Mouse (Mus musculus) activated CD4-positive, CD25-positive, alpha-beta regulatory T cell, adult 4 months (primary cell): ENCODE data around the gene Lexm. TPM values are rescaled to one million over a fixed set of nuclear protein-coding genes. Genes with fewer than 3 reads are reported as not detected.
A peak's percentile ranks its signal among the peaks of the same experiment; 100 is the strongest.

ENCODE experiments used
- ATAC-seq: one replicate; pipeline ENCODE4 v1.8.0; 2017
- polyA plus RNA-seq, 2 experiments: library from polyadenylated mRNA; unstranded; fragments of 100-300 nt; shearing (Covaris generic); gene quantifications; one replicate each; pipeline ENCODE4 v1.2.1; 2017

The Lexm gene
- polyA plus RNA-seq, result not detected

DNA sequence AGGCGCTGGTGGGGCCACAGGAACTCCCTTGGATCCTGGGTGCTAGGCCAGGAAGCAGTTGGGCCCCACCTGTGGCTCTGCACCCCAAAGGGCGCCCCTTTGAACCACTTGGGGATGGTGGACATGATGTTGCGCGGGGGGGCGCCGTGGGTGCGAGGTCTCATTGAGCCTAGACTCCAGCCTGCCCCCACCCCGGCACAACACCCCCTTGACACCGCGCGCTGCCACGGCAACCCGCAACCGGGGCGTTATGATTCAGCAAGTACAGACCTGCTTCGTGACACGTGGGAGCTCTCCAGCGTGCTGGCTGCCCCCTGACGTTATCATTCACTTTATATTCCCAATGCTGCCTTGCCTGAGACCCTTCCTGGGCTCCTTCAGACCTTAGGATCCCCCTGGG is at the start of gene Lexm:
Lexm (minus strand) TSS at position 186 of the 400 bp plus-strand sequence.
- ATAC-seq, result no peak

DNA sequence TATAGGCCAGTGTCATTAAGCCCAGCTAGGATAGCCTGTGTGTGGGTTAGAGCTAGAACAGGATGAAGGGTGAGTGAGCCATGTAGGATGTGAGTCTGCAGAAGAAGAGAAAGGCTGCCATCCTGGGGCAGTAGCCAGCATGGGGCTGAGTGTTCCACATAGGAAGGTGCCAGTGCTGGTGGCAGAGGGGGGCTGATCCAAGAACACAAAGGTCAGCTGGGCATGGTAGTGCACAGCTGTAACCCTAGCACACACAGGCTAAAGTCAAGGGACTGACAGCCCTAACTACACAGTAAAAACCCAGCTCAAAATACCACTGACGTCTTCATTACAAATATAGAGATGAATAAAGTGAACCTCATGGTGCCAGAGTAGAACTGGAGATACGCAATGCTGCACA is 49.5 kb upstream of the Lexm start:
- no peak for ATAC-seq

DNA sequence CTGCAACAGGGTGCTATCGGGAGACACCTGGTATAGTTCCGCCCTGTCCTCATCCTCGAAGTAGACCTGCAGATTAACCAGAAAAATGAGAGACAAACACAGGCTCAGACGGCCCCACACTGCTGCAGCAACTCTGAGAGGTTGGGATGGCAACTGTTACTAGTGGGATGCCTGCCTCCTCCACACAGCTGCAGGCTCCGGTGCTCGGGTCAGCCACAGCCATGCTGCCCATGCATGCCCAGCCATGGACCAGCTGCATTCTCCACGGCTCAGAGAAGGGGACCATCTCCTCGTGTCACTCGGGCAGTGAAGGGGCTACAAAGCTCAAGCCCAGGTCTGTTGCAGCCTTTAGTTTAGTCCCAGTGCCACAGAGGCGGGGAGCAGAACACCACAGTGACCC is 48.6 kb upstream of the Lexm start:
- no peak for ATAC-seq

DNA sequence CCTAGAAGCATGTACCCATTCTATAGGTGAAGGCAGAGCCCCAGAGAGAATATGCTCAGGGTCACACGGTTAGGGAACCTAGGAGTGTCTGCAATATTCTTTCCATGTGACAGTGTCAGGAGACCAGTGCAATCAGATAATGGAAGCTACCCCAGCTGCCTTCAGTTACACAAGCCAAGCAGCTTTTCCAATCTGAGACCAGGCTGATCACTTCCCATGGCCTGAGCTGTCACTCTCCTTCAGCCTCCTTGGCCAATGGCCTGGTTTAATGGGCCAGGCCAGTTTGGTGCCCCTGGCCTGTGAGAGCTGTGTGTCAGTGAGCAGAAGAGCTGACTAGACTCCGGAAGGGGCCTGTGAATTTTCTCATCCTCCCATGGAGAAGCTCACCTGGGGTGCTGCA is 48.2 kb upstream of the Lexm start:
- no peak for ATAC-seq

DNA sequence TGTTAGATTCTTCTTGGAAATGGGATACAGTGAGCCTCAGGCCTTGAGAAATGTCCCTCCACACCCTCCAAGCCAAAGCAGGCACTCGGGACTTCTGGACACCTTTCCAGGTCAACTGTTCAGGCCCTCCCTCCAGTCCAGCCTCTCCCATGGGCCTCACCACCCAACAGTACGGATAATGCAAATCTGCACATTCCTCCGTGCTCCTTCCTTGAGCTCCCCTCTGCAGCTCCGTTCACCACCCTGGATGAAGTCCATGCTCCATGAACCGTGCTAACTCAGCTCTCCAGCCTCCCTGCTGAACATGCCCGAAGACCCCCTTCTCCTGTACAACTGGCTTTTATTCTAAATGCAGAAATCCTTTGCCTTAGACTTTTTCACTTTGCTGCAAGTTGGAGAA is 47.7 kb upstream of the Lexm start:
- no peak for ATAC-seq

DNA sequence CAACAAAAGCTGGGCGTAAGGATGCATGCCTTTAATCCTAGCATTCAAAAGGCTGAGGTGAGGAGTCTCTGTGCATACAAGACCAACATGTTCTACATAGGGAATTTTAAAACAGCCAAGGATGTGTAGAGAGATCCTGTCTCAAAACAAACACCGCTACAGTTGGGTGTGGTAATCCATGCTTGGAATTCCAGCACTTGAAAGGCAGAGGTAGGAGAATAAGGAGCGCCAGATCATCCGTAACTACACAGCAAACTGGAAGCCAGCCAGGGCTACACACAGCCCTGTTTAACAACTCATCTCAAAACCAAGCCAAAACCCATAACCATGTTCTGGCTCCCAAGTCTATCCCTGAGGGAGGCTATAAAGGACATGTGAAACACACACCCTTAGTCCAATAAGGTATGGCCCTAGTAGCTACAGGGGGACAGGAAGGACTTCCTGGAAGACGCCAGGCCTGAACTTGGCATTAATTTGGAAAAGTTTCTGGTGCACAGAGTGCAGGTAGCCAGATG is 47.0 kb upstream of the Lexm start:
- ATAC-seq, result no peak

DNA sequence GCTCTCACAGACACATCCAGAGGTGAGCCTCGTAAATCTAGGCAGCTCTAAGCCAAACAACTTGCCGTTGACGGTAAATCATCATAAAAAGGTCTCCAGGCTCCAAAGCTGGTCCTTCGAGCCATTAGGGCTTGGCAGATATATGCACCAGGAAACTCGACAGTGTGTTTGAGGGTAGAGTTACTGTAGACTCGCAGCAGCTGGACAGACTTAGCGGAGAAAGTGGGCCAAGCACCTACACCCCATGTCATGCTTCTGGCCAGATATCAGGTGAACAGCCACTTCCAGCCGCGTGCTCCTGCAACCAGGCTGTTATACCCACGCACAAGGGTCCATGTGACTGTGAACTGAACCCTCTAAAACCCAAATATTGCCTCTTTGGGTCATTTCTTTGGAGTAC is 38.6 kb upstream of the Lexm start:
- no peak for ATAC-seq

DNA sequence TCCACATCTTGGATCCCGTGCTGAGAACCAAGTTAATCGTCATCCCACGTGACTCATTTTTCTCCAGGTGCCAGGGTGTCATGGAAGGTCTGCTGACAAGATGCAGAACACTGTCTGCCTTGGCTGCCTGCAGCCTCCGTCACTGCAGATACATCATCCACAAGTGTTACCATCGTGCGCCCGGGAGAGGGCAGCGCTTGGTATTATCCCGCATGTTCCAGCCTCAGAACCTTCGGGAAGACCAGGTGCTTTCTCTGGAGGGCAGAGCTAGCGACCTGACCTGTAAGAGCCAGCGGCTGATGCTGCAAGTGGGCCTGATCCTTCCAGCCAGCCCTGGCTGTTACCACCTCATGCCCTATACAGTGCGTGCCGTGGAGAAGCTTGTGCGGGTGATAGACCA is 36.0 kb upstream of the Lexm start:
- ATAC-seq, result no peak

DNA sequence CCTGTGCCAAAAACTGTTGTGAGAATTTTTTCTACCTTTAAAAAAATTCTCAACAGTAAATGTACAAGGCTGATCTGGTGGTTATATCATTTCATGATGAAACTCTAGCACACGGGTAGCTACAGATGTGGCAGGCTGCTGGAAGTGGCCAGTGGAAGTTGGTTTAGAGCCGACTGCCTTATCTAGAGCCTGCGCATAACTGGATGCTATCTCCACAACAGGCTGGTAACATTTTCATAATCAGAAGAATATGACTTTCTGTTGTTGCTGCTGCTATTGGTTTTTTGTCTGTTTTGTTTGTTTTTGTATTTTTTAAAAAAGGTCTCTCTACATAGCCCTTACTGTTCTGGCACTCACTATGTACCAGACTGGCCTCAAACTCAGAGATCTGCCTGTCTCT is 35.5 kb upstream of the Lexm start:
- ATAC-seq, result no peak

DNA sequence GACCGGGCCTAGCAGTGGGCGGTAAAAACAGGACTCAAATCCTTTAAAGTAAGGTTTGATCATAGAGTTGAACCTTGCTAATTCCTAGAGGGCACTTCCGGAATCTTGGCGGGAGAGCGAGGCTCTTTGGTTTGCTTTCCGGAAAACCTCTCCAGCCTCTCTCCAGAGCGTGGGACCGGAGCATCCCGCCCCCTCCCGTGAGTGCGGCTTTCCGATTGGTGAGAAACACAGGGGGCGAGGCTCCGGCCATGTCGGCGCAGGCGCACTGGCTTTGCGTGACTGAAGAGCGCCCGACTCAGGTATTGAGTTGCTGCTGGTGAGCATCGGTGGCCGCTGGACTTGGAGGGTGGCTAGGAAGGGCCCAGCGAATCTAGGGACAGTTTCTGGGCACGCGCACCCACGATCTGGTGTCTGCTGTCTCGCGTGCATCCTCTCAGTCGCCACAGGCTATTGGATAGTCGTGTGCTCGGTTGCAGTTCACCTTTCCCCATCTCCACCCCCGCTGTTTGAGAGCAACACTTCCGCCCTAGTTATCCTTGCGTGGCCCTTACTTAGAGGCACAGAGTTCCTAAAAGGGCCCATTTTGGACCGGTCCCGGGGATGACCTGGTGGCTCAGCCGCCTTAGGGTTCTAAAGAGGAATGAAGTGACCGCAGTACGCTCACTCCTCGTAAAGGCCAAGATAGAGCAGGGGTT is 33.9 kb upstream of the Lexm start, which contains the start of gene Pars2:
Pars2 (plus strand) TSS at position 237 of the 695 bp plus-strand sequence.
- ATAC-seq, result peak; percentile 97

DNA sequence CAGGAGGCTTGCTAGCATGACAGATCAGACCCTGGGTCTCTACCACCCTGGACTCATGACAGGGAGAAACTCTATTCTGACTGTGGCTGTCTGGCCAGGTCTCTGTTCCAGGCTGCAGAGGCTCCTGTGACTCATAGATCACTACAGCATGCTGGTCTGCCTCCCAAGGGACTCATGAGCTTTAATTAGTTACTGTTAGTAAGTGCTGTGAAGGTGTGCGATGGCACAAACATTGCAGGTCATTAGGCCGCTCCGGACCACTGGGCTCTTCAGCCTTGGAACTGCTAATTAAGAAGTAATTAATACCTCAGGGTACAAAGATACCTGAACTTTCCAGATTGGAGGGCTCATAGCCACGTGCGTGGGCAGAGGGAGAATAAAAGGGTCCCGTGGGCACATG is 30.1 kb upstream of the Lexm start:
- no peak for ATAC-seq

DNA sequence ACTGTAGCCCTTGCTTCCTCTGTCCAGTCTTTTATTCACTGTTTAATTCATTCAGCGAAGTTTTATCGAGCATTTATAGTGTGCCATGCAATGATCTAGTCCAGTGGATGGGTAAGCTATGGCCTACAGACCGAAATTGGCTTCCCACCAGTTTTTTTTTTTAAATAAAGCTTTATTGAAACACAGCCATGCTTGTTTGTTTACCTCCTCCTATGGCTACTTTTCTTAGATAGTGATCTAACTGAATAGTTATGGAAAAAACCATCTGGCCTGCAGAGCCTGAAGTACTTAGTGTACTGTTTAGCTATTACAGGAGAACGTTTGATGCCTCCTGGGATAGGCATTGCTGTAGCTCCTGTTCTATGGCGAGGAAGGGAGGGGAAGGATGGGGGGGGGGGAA is 28.8 kb upstream of the Lexm start:
- no peak for ATAC-seq

DNA sequence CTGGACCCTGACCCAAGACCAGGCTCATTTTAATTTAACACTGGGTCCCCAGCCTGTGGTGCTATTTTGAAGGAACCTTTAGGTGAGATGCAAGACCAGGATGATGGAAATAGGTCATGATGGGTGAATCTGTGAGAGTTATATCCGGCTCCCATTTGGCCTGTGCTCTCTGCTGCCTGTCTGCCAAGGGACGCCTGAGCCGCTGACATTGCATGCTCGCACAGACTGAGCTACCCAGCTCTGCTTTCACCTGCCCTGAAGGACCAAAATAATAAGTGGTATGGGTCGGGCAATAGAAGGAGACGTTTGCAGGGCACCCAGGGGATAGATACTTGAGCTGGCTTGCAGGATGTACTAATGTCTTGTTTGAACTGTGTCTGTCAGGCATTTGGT is 27.2 kb upstream of the Lexm start:
- no peak for ATAC-seq

DNA sequence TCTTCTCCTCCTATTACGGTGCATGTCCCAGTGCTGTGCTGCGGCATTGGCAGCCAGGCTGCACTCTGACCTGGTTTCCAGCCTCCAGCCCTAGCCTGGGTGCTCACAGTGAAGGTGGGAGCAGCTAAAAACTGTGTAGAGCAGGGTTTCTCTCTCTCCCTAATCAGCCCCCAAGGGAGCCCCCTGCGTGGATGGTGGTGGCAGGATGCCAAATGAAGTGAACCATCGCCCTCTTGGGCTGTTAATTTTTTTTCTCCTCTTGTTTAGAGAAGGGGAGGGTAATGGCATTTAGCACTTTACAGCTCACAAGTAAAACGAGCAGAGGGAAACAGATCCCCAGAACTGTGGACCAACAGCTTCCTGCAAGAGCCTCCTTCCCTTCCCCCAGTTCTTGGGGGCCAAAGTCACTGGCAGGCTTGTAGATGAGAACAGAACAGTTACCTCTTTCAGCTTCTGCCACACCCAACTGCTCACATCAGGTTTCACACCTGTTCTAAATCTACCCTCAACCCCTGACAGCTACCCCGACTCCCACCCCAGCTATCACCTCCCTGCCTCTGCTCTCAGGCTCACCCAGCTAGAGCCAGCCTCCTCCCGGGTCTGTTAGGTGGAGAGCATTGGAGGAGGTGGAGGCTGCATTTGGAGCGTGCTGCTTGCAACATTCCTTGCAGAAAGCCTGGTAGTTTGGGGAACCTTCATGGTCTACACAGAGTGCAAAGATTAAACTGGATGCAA is 26.6 kb upstream of the Lexm start:
- no peak for ATAC-seq

DNA sequence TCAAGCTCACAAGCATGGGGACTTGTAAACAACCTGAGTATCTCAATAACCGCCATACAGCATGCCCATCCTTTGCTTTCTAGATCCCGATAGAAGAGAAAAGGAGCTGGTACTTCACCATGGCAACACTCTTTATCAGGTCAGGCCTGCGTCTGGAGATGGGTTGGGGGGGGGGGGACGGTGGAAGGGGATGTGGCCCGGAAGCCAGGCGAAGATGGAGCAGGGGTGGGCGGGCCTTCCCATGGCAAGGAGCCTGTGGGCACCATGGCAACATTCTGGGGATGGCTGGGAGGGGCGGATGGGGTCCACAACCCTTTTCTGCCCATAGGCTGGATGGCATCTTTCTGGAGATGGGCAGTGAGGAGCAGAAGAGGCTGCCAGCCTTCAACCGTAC is 17.0 kb upstream of the Lexm start:
- ATAC-seq, result no peak

DNA sequence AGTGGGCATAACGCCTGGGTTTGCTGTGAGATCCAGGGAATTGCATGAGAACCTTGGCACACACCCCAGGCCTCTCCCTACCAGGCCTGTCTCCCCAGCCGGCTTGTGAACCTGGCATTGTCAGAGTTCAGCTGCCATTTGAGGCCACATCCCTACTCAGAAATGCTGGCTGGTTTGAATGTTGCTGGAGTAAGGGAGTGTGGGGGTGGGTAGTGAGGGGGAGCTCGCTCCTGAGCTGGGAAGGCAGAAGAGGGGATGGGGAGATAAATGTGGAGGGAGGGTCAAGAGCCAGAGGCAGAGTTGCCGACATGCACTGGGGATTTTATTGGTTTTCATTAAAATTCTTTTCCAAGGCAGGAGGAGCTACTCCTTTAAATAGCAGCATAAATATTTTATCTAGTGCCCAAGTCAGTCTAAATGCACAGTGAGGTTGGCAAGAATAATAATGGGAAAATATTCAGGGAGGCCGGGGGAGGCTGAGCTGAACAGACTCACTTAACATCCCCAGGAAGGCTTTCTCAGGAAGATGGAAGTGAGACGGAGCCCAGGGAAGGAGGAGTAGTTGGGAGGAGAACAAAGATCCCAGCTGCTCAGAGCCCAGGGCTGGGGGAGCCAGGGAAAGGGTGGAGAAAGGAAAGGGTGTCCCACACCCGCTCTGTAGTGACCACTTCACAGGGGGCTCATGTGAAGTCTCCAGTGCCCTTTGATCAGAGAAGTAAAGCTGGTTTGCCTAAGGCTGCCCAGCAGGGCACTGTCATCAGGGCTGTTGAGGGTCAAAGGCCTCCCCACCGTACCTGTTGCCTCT is 16.4 kb upstream of the Lexm start:
- no peak for ATAC-seq

DNA sequence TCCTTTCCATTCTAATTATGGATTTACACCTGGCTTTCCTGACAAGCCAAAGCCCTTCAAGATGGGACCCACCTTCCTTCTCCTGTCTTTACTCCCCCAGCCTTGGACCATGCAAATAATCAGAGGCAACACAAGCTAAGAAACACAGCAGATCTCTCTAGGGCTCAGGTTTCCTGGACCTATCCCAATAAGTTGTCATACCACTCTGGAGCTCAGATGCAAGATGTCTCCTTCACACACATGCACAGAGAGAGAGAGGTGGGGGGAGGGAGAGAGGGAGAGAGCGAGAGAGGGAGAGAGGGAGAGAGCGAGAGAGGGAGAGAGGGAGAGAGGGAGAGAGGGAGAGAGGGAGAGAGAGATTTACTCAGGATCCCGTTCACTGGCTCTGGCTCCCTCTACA is 15.3 kb upstream of the Lexm start:
- no peak for ATAC-seq

DNA sequence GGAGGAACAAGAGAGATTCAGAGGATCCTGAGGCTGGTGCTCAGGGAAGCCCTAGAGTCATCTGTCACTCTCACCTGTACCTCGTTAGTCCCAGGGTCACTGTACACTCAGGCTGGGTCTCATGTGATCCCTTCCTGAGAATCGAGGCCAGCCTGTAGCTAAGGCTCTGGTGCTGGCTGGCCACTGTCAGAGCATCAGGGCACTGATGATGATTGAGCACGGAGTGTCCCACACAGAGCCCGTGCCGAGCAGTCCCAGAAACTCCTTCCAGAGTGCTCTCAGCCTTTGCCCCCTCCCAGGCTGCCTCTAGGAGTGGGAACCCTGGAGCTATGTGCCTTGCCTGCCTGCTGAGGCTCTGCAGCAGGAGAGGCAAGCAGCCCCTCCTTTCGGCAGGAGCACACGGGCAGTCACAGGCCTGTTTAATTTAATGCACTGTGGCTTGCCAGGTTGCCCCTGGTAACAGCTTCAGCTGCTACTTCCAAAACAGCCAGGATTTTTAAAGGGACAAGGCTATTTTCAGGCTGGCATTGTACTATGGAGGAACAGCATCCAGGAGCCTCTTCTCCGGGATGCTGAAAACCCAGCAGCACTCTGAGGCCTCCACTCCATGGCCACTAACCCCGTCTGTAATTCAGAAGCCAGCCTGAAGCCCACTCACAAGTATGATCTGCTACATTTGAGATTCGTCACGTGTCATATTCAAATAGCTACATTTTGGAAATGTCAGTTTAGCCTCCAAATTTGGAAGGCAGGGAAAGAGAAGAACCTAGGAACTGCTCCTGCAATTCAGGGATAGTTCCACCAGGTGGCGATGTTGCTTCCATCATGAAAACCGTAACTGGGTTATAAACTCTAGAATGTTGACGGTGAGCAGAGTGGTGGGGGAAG is 13.5 kb upstream of the Lexm start:
- no peak for ATAC-seq

DNA sequence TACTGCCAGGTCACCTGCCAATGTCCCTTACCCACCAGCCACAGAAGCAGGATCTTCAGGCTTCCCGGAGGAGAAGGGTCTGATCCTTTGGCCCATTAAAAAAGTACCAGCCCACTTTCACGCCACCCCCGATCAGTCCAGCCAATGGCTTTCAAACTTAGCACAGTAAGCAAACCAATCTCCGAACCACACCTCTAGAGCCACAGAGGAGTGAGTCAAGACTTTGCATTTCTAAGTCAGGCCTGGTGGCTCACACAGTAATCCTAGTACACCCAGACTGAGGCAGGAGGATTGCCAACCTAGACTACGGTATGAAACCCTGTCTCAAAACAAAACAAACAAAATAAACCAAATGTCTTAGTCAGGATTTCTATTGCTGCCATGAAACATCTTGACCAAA is 12.3 kb upstream of the Lexm start:
- no peak for ATAC-seq

DNA sequence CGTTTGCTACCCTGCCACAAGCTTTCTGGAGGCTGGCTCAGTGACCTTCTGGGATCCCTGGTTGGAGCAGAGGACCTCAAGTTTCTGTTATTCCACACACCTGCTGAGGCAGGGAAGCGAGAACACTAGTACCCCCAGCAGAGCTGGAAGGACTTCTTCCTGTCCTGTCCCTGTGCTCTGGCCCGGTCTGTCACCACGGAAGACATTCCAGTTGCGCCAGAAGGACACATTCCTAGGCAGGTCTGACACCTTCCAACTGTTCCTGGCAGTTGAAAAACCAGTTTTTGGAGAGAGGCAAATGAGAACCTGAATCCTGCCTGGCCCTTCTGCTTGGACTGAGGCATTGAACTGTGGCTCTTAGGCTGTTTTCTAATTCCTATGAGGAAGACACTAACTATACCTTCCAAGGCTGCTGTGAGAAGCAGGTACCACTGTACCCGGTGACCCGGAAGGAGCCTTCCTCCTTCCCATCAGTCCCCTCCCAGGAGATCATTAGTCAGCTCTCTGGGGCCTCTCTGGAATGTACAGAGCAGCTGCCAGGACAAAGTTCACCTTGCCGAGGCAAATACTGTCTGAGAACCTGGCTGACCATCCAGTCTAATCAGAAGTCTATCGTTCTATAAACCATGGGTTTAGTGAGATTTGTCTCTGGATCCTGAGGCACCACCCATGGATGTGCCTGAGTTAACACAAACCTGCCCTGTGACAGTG is 11.8 kb upstream of the Lexm start:
- ATAC-seq, result no peak

DNA sequence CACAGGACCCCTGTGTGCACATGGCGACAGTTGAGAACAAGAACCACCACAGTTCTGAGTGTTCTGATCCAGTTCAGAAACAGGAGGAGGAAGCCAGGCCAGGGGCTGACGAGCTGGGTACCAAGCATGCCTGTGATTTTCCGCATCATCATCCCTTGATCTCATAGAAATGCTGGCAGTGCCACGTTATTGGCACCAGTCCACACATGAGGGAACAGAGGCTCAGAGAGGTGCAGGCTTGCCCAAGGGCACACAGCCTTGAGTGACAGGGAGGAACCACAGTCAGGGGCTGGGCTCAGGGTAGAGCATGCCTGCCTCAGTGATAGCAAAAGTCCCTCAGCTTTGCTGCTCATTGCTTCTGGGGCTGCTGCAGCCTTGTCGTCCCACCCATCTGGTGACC is 10.8 kb upstream of the Lexm start:
- no peak for ATAC-seq

DNA sequence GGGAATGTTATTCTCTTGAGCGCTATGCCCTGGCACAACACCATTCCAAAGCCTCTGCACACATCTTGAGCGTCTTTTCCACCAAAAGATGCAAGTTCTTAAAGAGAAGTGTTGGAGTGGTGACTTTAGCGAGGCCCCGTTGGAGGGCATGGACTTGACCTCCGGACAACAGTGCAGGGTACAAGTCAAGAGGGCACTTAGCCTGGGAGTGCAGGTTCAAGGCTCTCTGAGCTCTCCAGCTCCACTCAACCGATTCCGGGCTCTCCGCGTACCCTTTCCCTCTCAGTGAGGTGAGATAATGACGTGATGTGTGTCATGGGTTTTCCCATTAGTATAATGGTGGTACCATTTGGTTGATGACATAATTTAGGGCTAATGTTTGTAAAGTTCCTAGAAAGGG is 7.2 kb upstream of the Lexm start:
- ATAC-seq, result no peak
